Mouse (Mus musculus): Measurements from ENCODE around the gene Gab1.

Gene Gab1

DNA sequence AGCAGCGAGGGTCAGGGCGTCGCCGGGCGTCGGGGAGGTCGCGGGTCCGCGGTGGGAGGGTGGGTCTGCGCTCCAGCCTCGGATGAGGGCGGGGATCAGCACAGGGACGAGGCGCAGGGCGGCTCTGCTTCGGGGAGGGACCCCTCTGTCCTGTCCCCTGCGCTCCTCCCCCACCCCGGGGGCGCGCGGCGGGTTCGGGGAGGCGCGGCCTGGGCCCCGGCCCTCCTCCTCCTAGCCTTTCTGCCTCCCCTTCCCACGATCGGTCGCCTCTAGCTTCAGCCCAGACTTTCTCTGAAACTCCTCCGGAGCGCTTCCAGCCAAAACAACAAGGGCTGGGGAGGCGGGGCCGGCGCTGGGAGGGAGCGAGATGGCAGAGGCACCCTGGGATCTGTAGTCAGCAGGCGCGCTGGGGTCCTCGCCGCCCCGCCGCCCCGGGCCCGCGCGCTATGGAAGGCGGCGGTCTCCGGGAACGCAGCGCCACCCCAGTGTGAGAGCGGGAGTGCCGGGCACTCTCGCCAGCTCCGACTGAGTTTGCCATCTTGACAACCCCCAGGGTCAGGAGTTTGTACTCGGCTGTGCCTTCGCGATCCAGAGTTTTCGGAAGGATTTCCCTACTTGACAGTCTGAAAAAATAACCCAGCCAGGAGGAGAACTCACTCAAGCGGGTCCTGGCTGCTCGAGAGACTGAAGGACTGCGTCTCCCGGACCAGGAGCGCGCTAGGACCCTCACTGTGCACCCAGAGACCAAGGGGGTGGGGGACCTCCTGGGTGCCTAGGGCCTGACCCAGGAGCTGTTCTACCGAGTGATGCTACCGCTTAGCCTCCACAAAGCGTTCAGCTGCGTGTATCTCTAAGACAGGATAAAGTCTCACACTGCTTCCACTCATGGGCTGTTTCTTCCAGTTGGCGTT is at the start of gene Gab1:
Gene Gab1, minus strand, starts transcription at position 324 of the 911 bp plus-strand sequence.
- Histone ChIP-seq H3K9me3 (ENCODE audit: low read length) (peaks cover 7% of the 10 kb centered on the region), H3K36me3 (ENCODE audit: insufficient read depth, low read length) (no peaks in the 10 kb centered on the region), H3K27me3 (ENCODE audit: insufficient read depth, low read length) (peaks cover 56% of the 10 kb centered on the region), H3K4me1 (replicated peaks; ENCODE audit: low read depth, low read length) (peaks cover 18% of the 10 kb centered on the region), H3K4me3 (replicated peaks; ENCODE audit: low read length) (peak within 1 kb of the TSS; percentile 92)
- no peak for TF ChIP-seq NANOG (IDR thresholded peaks at IDR 0.05; ENCODE audit: borderline replicate concordance, low read length)
- TF ChIP-seq POU5F1 (IDR thresholded peaks at IDR 0.05; ENCODE audit: borderline replicate concordance, low read length): no peak
- no peak for TF ChIP-seq CTCF (conservative IDR thresholded peaks at IDR 0.05; ENCODE audit: low read length)

GRCm38 (mm10) chr8:80928770-80929169 is 48.5 kb upstream of the Gab1 start:
- Histone ChIP-seq H3K4me1 (replicated peaks; ENCODE audit: low read depth, low read length) (no peaks in the 10 kb centered on the region; the same call in 1 of the 2 replicates), H3K9me3 (ENCODE audit: low read length) (no peaks in the 10 kb centered on the region), H3K36me3 (ENCODE audit: insufficient read depth, low read length) (no peaks in the 10 kb centered on the region), H3K27me3 (ENCODE audit: insufficient read depth, low read length) (no peaks in the 10 kb centered on the region), H3K4me3 (replicated peaks; ENCODE audit: low read length) (no peak overlapping the region)
- TF ChIP-seq NANOG (IDR thresholded peaks at IDR 0.05; ENCODE audit: borderline replicate concordance, low read length) (no peak), POU5F1 (IDR thresholded peaks at IDR 0.05; ENCODE audit: borderline replicate concordance, low read length) (no peak), CTCF (conservative IDR thresholded peaks at IDR 0.05; ENCODE audit: low read length) (no peak)

GRCm38 (mm10) chr8:80923794-80924316 is 43.5 kb upstream of the Gab1 start:
- Histone ChIP-seq H3K4me3 (replicated peaks; ENCODE audit: low read length) (no peak overlapping the region), H3K27me3 (ENCODE audit: insufficient read depth, low read length) (no peaks in the 10 kb centered on the region), H3K9me3 (ENCODE audit: low read length) (no peaks in the 10 kb centered on the region), H3K4me1 (replicated peaks; ENCODE audit: low read depth, low read length) (peaks cover 8% of the 10 kb centered on the region), H3K36me3 (ENCODE audit: insufficient read depth, low read length) (no peaks in the 10 kb centered on the region)
- no peak for TF ChIP-seq NANOG (IDR thresholded peaks at IDR 0.05; ENCODE audit: borderline replicate concordance, low read length)
- no peak for TF ChIP-seq POU5F1 (IDR thresholded peaks at IDR 0.05; ENCODE audit: borderline replicate concordance, low read length)
- no peak for TF ChIP-seq CTCF (conservative IDR thresholded peaks at IDR 0.05; ENCODE audit: low read length)

DNA sequence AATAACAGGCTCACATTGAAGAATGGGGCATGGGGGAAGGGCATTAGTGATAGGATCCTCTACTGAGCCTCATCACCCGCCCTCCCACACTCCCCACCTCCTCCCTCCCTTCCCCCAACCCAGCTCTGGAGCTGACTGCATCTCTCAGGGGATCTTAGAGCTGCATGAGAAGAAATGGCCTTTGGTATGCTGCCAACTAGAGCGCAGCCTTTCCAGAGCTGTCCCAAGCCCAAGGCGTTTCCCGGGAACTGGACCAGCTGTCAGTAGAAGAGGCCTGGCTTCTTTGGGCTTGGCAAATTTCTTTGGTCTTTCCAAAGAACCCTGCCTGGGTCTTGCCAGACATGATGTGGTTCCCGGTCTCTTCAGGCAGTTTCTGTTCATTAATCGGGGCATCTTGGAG is 42.3 kb upstream of the Gab1 start:
- H3K36me3 ChIP-seq (ENCODE audit: insufficient read depth, low read length): no peaks in the 10 kb centered on the region
- no peak for TF ChIP-seq CTCF (conservative IDR thresholded peaks at IDR 0.05; ENCODE audit: low read length)
- TF ChIP-seq NANOG (IDR thresholded peaks at IDR 0.05; ENCODE audit: borderline replicate concordance, low read length): no peak
- no peak for TF ChIP-seq POU5F1 (IDR thresholded peaks at IDR 0.05; ENCODE audit: borderline replicate concordance, low read length)
- no peaks in the 10 kb centered on the region for H3K9me3 ChIP-seq (ENCODE audit: low read length)
- H3K27me3 ChIP-seq (ENCODE audit: insufficient read depth, low read length): no peaks in the 10 kb centered on the region
- no peak overlapping the region for H3K4me3 ChIP-seq (replicated peaks; ENCODE audit: low read length)
- peaks cover 12% of the 10 kb centered on the region for H3K4me1 ChIP-seq (replicated peaks; ENCODE audit: low read depth, low read length)

- Histone ChIP-seq H3K9me3 (ENCODE audit: low read length) (no peaks in the 10 kb centered on the region), H3K27me3 (ENCODE audit: insufficient read depth, low read length) (no peaks in the 10 kb centered on the region), H3K4me3 (replicated peaks; ENCODE audit: low read length) (peak overlapping the region; percentile 67), H3K4me1 (replicated peaks; ENCODE audit: low read depth, low read length) (peaks cover 17% of the 10 kb centered on the region), H3K36me3 (ENCODE audit: insufficient read depth, low read length) (no peaks in the 10 kb centered on the region)
- TF ChIP-seq NANOG (IDR thresholded peaks at IDR 0.05; ENCODE audit: borderline replicate concordance, low read length): no peak
- no peak for TF ChIP-seq CTCF (conservative IDR thresholded peaks at IDR 0.05; ENCODE audit: low read length)
- TF ChIP-seq POU5F1 (IDR thresholded peaks at IDR 0.05; ENCODE audit: borderline replicate concordance, low read length): no peak
Measured at GRCm38 (mm10) chr8:80919130-80919529, 38.8 kb upstream of the Gab1 start.

DNA sequence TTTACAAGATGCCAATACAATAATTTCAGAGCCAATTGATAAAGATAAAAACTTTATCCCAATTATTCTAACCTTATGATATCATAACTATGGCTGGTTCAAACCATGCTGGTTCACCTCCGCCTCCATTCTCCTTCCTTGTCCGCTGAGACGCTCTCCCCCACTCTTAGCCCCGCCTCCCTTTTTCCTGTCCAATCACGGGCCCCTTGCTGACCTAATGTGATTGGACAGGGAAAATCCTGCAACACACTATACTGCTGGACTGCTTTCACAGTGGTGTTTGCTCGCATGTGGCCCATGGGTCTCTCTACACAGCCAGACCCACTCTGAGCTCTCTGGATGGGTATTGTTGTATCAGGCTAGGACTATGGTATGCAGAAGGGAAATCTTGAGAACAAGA is 38.2 kb upstream of the Gab1 start:
- Histone ChIP-seq H3K4me3 (replicated peaks; ENCODE audit: low read length) (peak overlapping the region; percentile 67), H3K27me3 (ENCODE audit: insufficient read depth, low read length) (no peaks in the 10 kb centered on the region), H3K9me3 (ENCODE audit: low read length) (no peaks in the 10 kb centered on the region), H3K36me3 (ENCODE audit: insufficient read depth, low read length) (no peaks in the 10 kb centered on the region), H3K4me1 (replicated peaks; ENCODE audit: low read depth, low read length) (peaks cover 17% of the 10 kb centered on the region)
- TF ChIP-seq CTCF (conservative IDR thresholded peaks at IDR 0.05; ENCODE audit: low read length) (no peak), NANOG (IDR thresholded peaks at IDR 0.05; ENCODE audit: borderline replicate concordance, low read length) (no peak), POU5F1 (IDR thresholded peaks at IDR 0.05; ENCODE audit: borderline replicate concordance, low read length) (no peak)

- TF ChIP-seq CTCF (conservative IDR thresholded peaks at IDR 0.05; ENCODE audit: low read length): no peak
- no peak for TF ChIP-seq NANOG (IDR thresholded peaks at IDR 0.05; ENCODE audit: borderline replicate concordance, low read length)
- no peak for TF ChIP-seq POU5F1 (IDR thresholded peaks at IDR 0.05; ENCODE audit: borderline replicate concordance, low read length)
- Histone ChIP-seq H3K36me3 (ENCODE audit: insufficient read depth, low read length) (no peaks in the 10 kb centered on the region), H3K27me3 (ENCODE audit: insufficient read depth, low read length) (no peaks in the 10 kb centered on the region), H3K4me3 (replicated peaks; ENCODE audit: low read length) (no peak overlapping the region), H3K4me1 (replicated peaks; ENCODE audit: low read depth, low read length) (peaks cover 30% of the 10 kb centered on the region), H3K9me3 (ENCODE audit: low read length) (no peaks in the 10 kb centered on the region)
Measured at GRCm38 (mm10) chr8:80916463-80917235, 36.3 kb upstream of the Gab1 start.

Data from E14TG2a.4 (cell line).